Mouse (Mus musculus): ENCODE measurements around the gene Nanos3. TPM values are rescaled to one million over a fixed set of nuclear protein-coding genes. Genes with fewer than 3 reads are reported as not detected.

Gene Nanos3
- polyA plus RNA-seq, 1 experiment = 2.1 TPM

DNA sequence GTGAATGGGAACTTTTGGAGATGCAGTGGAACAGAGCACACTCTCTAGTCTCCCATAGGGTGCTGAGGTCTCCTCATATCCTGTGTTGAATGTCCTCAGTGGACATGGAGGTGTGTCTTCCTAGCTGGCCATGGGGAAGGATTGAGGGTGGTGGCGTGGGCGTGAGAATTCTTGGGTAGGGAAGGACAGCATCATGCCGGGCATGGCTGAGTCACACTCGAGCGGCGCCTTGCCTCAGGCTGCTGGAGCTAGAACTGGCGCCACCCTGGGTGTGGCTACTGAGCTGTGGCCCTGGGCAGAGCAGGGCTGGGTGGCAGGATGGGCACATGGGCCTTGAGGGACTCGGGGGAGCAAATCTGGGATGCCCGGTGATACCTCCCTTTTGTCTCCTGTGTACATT is 17.4 kb upstream of the Nanos3 start:
- no peak for DNase-seq (ENCODE audit: extremely low spot score in 1 of 2, low spot score in 1 of 2)

DNA sequence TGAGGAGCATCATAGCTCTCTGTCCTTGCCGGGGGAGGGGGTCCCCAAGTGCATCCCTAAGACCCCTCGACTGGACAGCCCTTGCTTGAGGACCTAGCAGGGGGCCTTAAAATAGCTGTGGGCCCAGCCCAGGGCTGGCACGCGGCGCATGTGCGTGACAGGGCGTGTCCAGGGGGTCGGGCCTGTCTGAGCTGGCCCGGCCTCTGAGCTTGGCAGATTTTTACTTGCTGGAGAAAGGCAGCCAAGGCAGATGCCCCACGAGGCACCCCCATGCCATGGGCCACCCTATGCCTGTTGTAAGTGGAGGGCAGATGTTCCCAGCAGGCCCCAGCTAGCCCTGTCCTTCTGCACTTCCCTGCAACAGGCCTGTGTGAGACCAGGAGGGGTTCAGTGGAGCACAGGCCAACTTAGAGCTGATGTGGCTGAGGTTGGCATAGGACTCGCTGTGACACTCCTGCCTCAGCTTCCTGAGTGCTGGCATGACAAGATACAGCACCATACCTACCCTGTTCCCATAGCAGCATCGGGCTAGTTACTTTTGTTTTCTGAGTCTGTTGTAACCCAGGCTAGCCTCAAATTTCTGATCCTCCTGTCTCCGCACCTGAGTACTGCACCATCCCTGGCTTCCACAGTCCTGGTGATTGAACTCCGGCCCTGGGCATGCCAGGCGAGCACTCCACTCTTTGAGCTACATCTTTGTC is 16.7 kb upstream of the Nanos3 start:
- no peak for DNase-seq (ENCODE audit: extremely low spot score in 1 of 2, low spot score in 1 of 2)

DNA sequence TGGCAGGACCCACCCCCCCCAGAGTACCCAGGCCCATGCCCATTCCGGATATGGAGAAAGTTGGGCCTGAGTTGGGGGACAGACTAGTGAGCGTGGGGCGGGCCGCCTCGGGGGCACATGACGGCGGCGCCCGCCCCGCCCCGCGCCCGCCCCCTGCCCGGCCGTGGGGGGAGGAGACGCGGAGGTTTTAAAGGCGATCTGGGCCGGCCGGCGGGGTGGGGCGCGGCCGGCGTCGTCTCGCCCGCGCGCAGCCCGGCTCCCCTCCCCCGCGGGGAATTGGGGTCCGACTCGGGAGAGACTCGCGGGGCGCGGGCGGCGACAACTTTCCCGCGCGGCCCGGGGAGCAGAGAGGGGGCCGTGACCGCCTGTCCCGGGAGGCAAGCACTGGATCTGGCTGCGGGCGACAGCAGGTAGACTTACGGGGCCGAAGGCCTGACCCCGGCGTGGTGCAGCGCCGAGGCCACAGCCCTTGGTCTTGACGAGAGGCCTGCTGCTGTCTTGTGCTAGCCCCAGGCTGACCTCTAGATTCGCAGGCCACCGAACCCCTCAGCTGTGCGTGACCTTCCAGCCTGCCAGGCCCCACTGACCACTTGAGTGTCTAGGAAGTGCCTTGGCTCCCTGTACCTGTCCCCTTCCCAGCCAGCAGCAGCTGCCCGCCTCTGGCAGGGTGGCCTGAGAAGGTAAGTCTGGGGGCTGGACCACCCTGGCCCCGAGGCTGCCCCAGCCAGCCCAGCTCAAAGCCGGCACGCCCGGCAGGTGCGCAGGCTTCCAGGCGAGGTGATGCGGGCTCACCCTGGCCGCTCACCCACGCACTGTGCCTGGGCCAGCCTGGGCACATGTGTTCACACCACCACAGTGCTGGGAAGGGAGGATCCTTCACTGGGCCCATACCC is 15.9 kb upstream of the Nanos3 start:
- no peak for DNase-seq (ENCODE audit: extremely low spot score in 1 of 2, low spot score in 1 of 2)

DNA sequence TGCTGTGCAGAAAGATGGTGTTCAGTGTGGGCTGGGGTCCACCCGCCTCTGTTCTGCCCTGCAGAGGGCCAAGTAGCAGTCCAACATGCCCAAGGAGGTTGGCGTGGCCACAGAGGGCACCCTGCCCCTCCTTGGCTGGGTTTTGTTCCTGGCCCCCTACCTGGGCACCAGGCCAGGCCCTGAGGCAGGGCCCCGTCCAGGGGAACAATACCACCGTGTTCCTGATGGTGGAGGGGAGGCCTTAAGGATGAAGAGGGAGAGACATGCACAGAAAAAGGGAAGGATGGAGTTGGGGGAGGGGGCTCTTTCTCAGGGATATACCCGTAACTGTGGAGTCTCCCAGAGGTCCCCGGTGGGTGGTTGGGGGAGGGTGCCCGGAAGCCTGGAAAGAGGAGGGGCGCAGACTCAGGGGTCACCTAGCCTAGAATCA is 15.1 kb upstream of the Nanos3 start:
- DNase-seq (ENCODE audit: extremely low spot score in 1 of 2, low spot score in 1 of 2) = no peak

DNA sequence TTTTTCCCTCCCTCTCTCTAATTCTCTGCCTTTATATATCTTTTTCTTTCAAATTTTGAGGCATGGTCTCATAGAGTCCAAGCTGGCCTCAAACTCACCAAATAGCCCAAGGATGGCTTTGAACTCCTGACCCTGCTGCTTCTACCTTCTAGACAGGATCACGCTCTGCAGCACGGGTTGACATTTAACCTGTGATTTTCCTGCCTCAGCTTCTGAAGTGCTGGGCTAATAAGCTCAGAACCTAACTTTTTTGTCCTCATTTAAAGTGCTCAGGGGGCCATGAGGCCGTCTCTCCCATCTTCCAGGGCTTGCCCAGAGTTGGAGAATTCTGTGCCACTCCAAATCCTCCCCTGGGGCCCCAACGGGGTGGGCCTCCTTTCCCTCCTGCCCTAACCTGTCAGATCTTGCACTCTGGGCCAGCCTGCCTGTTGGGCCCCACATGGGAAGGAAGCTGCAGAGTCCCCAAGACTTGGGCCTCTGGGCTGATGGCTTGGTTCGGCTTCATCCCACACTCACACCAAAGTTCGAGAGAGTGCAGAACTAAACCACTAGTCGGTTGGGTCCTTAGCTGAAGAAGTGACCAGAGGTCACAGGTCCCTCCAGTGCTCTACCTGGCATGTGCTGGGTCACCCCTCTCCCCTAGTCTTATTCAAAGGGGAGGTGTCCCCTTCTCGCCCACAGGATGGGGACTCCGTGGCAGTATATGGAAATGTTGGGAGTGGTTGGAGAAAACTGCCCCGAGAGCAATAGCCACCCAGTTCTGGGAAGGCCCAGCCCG is 14.5 kb upstream of the Nanos3 start:
- DNase-seq (ENCODE audit: extremely low spot score in 1 of 2, low spot score in 1 of 2) = no peak

DNA sequence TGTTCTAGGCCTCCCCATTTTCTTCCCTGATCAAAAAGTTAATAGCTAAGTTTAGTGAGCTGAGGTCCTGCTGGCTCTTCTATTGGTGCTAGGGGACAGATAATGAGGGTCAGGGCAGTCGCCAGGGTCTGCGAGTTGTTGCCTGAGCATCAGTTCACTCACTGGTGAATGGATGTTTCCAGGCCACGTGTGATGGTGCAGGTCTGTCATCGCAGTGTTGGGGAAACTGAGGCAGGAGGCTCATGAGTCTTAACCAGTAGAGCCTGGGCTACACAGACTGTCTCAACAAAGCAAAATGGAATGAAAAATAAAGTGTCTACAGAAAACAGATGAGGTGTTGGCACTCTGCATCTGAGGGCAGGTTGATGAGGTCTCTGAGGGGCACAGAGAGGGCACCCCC is 13.9 kb upstream of the Nanos3 start:
- DNase-seq (ENCODE audit: extremely low spot score in 1 of 2, low spot score in 1 of 2) = no peak

DNA sequence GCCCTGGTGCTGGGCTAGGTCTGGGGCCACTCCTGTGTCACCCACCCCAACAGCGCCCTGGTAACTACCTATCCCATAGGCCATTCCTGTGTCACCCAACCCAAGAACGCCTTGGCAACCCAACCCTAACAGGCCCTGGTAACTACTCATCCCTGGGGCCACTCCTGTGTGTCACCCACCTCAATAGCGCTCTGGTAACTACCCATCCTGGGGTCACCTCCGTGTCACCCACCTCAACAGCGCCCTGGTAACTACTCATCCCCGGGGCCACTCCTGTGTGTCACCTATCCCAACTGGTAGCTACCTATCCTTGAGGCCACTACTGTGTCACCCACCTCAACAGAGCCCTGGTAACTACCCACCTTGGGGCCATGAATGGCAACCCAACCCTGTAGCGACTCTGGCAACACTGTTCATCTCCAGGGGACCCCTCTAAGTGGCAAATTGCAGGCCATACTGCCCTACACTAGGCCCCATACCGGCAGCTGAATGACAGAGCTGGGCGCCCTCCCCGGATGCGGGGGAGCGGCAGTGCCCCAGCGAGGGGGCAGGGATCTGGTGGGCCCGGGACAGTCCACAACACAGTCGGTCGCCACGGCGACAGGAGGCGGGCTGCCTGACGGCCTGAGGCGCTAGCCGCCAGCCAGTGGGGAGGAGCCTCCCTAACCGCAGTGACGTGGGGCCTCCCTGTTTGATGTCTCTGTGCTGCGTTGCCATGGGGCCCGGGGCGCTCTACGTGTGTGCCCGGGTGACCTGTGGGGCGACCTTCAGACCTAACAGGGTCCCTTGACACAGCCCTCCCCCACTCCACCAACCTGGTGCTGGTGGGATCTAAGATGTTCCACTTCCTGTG is 13.1 kb upstream of the Nanos3 start:
- peak; percentile 72 to 81 for DNase-seq (ENCODE audit: extremely low spot score in 1 of 2, low spot score in 1 of 2)

DNA sequence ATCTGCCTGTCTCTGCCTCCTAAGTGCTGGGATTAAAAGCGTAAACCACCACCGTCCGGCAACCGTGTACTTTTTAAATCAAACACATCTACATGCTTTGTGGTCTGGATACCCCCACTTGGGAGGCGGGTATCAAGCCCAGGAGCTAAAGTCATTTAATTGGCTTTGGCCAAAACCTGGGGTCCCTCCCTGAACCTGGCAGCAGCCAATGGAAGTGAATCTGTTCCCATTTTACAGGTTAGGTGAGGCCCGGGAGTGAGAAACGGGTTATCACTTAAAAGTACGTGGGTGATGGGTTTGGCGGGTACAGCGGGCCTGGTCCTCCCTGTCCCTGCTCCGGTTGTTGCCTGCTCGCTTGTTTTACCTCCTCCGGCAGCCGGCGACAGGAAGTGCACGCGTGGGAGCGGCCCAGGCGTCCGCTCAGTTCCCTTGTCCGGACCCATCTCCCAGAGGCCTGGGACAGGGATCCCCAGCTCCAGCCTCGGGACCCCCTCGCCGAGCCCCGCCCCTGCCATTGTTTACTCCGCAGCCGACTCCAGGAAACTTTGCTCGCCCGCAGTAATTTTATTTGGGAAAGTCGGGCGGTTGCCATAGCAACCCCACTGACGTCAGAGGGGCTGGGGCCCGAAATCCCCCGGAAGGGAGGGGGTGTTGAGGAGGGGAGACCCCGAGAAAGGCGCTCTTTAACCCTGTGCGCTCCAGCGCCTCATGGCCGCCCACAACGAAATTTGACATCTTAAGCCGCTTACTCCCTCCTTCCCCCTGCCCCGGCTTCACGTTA is 12.3 kb upstream of the Nanos3 start:
- peak in 1 of 2 experiments; percentile 78 for DNase-seq (ENCODE audit: extremely low spot score in 1 of 2, low spot score in 1 of 2)

DNA sequence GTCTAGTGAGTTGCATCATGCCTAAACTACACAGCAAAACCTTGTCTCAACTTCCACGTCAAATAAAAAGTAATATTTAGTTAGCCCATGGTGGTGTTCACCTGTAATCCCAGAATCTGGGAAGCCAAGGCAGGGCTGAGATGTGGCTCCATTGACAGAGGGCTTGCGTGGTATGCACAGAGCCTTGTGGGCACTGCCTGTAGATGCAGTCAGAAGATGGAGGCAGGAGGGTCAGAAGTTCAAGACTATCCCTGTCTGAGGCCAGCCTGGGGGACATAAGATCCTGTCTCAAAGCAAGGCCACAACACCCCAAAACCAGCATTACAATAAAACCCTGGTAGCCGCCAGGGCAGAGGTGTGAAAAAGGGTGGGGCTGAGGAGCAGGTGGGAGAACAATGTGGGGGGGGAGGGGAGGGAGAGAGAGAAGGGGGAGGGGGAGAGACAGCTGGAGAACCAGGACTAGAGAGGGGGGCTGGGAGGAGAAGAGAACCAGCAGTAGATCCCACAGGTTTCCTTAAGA is 9.3 kb upstream of the Nanos3 start:
- DNase-seq (ENCODE audit: extremely low spot score in 1 of 2, low spot score in 1 of 2) = no peak

DNA sequence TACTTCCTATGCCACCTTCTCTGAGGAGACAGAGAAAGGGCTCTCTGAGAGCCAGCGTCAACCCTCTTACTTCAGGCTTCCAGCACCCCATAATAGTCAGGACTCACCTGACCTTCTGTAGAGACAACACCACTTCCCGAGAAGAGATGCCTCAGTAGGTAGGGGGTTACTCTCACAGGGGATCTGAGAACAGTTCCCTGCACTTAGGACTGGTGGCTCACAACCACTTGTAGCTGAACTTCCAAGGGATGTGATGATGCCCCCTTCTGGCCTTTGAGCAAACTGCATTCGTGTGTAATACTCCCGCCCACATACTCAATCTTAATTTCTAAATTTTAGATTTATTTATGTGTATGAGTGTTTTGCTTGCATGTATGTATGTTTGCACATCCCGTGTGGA is 8.5 kb upstream of the Nanos3 start:
- no peak for DNase-seq (ENCODE audit: extremely low spot score in 1 of 2, low spot score in 1 of 2)

DNA sequence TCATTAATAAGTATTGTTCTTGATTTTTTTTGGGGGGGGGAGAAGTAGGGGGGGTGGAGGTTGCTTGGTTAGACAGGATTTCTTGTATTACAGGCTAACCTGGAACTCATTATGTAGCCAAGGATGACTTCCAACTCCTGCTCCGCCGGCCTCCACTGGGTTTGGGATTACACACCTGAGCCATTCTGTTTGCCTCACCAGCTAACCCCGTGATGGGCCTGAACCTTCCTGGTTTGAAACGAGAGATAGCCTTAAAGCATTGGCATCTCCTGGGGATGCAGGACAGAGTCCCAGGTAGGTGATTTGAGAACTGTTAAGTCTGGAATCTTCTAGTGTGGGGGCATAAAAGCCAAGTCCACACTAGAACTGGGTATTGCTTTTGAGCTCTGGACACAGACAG is 8.1 kb upstream of the Nanos3 start:
- DNase-seq (ENCODE audit: extremely low spot score in 1 of 2, low spot score in 1 of 2) = no peak

DNA sequence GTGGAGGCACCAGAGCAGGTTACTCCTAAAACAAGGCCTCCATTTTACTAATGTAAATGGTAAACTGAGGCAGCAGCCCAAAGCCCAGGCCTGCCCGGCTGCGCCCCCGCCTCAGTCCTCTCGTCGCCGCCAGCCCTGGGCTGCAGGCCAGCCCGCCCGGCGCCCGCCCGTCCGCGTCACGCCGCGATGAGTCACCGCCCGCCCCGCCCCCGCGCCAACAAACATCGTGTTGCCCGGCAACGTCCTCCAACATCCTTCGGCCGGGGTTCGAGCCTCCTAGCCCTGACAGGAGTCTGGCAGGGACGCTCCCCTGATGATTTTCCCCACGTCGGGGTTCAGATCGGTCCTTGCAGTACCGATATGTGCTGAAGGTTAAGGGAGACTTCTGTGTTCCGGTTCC is 7.5 kb upstream of the Nanos3 start:
- peak in 1 of 2 experiments; percentile 77 for DNase-seq (ENCODE audit: extremely low spot score in 1 of 2, low spot score in 1 of 2)

DNA sequence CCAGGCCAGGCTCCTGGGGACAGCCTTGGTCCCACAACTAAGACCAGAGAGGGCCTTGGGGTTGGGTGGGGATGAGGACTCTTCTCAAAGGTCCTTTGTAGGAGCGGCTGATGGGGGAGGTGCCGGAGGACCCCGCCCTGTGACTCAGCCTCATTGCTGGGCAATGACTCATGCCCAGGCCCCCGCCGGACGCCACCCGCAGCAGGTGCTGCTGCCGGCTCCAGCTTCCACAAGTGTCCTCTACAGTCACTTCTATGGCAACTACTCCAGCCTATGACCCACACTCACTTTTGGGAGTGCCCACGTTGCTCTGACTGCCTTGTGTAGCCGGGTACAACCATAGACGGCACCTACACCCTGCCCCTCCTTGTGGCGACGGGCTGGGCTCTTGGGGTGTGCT is 7.0 kb upstream of the Nanos3 start:
- DNase-seq (ENCODE audit: extremely low spot score in 1 of 2, low spot score in 1 of 2) = no peak

DNA sequence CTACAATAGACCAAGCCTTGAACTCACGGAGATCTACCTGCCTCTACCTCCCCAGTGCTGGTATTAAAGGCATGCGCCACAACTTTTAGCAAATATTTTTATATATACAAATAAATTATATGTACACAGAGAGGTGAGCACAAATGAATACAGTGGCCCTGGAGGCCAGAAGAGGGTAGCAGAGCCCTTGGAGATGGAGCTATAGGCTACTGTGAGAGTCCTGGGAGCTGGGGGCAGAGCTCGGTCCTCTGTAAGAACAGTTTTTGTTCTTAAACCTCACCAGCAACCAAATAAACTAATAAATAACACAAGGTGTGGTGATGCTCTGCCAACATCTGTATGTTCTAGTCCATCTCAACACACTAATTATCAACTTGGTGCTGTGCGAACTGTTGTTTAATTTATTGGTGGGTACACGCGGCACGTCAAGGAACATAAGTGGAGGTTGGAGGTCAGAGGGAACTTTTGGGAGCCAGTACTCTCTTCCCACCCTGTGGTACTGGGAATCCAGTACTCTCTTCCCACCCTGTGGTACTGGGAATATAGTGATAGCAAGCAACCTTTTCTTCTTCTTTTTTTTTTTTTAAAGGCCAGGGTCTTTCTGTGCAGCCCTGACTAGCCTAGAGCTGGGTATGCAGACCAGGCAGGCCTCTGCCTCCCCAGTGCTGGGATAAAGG is 5.3 kb upstream of the Nanos3 start:
- no peak for DNase-seq (ENCODE audit: extremely low spot score in 1 of 2, low spot score in 1 of 2)

DNA sequence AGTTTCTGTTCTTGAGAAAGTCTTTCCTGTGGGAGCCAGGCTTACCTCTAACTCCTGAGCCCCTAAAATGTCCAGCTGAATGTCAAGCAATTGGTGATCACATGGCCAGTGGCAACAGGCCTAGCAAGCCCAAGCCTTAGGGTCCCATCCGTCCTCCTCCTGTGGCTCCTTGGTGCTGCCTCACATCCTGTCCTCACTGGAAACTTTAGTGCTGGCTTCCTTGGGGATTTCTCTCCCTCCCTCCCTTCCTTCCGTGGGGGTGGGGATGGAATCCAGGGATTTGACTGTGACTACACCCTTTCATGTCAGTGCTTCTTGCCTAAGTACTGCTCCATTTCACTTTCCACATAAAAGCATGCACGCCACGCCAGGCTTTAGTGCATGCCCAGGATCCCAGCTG is 4.6 kb upstream of the Nanos3 start:
- no peak for DNase-seq (ENCODE audit: extremely low spot score in 1 of 2, low spot score in 1 of 2)

DNA sequence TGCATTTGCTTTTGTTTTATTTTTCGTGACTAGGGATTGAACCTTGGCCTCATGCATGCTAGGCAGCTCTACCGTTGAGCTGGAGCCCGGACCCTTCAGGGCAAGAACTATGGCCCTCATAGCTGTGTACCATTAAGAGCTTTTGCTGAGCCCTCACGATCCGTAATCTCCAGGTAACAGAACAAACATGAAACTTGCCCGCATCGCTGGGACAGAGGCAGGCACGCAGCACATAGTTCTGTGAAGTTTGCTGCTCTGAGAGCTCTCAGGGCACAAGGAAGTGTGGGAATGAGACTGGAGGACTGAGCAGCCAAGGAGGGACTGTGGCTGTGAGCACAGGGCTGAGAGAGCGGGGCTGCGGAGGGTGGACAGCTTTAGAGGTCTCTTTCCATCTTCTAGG is 3.7 kb upstream of the Nanos3 start:
- no peak for DNase-seq (ENCODE audit: extremely low spot score in 1 of 2, low spot score in 1 of 2)

DNA sequence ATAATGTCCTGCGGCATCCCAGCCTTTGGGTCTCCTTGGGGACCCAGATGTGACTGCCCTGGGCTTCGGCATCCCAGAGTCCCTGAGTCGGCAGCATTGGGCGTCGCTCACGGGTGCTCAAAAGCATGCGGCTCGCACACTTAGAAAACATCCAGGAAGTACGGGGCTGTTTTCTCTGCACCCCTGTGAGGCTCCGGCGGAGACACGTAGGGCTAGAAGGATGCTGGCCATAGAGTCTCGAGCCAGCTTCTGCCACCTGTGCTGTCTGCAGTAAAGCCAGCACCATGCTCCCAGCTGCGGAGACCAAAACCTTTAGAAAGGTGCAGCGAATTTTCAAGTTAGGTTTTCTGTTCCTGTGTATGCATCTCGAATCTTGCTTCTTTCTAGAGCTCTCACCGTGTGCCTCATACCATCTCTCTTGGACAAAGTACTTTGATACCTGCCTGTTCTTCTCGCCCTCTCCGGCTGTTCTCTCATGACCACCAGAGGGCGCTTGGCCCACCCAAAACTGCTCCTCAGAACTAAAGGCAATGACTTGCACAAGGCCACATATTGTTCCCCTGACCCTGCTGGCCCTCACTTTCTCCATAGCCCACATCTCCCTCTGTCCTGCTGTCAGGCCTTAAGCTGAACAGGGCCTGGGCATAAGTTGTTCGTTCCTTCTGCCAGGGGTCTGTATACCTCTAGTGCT is 2.2 kb upstream of the Nanos3 start:
- peak in 1 of 2 experiments; percentile 75 for DNase-seq (ENCODE audit: extremely low spot score in 1 of 2, low spot score in 1 of 2)

DNA sequence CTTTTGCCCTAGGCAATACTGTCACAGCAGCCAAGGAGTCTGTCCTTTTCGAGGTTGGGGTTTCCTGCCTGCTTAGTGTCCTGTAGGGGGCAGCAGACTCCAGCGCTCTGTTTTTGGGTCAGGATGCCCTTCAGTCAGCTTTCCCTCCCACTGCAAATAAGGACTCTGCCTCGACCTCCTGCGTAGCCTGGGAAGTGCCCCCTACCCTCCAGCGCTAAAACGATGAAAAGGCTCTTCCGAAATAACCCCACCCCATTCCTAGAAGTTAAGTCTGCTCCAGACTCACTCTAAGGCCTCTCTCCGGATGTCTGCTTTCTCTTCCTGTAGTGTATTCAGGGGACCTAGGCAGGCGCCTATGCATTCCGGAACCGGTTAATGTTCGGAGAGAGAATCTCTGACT is 1.5 kb upstream of the Nanos3 start:
- peak in 1 of 2 experiments; percentile 90 for DNase-seq (ENCODE audit: extremely low spot score in 1 of 2, low spot score in 1 of 2)

Measured in frontal cortex, adult 2 months (tissue).